Comparison of ENCODE assay signal across 8 mouse cellular contexts in genomic region chr7:43466099-43466694, GRCm38 (mm10). TPM values are rescaled to one million over a fixed set of nuclear protein-coding genes. Genes with fewer than 3 reads are reported as not detected.
A peak's percentile ranks its signal among the peaks of the same experiment; 100 is the strongest.
DNase-seq lines count a peak whose midpoint lies in the region; ATAC-seq and TF ChIP-seq lines count a peak whose summit lies in the region.

No protein-coding gene starts in this region.

- peak; percentile 94 for TF ChIP-seq CTCF in spleen, adult 2 months (IDR thresholded peaks at IDR 0.05; ENCODE audit: extremely low read depth, insufficient read depth, insufficient read length, insufficient replicate concordance)

- TF ChIP-seq POLR2A in limb, embryonic 14.5 days (IDR thresholded peaks at IDR 0.05; ENCODE audit: borderline replicate concordance, extremely low read depth, insufficient read depth, insufficient read length): no peak
- no peak for TF ChIP-seq POLR2A in spleen, adult 2 months (IDR thresholded peaks at IDR 0.05; ENCODE audit: low read depth, low read length)

- H3K4me1 ChIP-seq in embryonic facial prominence, embryonic 10.5 days: peaks cover 18% of the 10 kb centered on the region
- H3K4me1 ChIP-seq in limb, embryonic 14.5 days (ENCODE audit: control insufficient read depth, insufficient read depth, low read length): 0 out of 2 replicates have a peak, but pooled peaks cover 2% of the 10 kb centered on the region
- peaks cover 14% of the 10 kb centered on the region for H3K4me1 ChIP-seq in midbrain, embryonic 15.5 days
- peaks cover 7% of the 10 kb centered on the region for H3K4me1 ChIP-seq in spleen, adult 2 months (ENCODE audit: control insufficient read depth, insufficient read depth, insufficient read length)

- H3K9me3 ChIP-seq in embryonic facial prominence, embryonic 10.5 days: 0 out of 2 replicates have a peak, but pooled peaks cover 2% of the 10 kb centered on the region
- H3K9me3 ChIP-seq in limb, embryonic 14.5 days (ENCODE audit: control insufficient read depth, low read length): no peaks in the 10 kb centered on the region
- no peaks in the 10 kb centered on the region for H3K9me3 ChIP-seq in midbrain, embryonic 15.5 days

- H3K9ac ChIP-seq in limb, embryonic 14.5 days (ENCODE audit: low read depth, low read length, severe bottlenecking): peak overlapping the region; percentile 43
- peak overlapping the region; percentile 44 for H3K9ac ChIP-seq in midbrain, embryonic 15.5 days

- H3K36me3 ChIP-seq in embryonic facial prominence, embryonic 10.5 days (replicated peaks): no peaks in the 10 kb centered on the region
- H3K36me3 ChIP-seq in limb, embryonic 14.5 days (ENCODE audit: control insufficient read depth, insufficient read depth, low read length): no peaks in the 10 kb centered on the region
- no peaks in the 10 kb centered on the region for H3K36me3 ChIP-seq in midbrain, embryonic 15.5 days (replicated peaks)
- no peaks in the 10 kb centered on the region for H3K36me3 ChIP-seq in spleen, adult 2 months (ENCODE audit: control insufficient read depth, insufficient read depth, low read length)

- H3K4me2 ChIP-seq in limb, embryonic 14.5 days (replicated peaks; ENCODE audit: low read depth, low read length, severe bottlenecking): peak overlapping the region; percentile 81
- H3K4me2 ChIP-seq in midbrain, embryonic 15.5 days: peak overlapping the region; percentile 89

- ATAC-seq in limb, embryonic 14.5 days (ENCODE audit: low FRiP score, low read depth): peak; percentile 68
- peak; percentile 67 for ATAC-seq in midbrain, embryonic 15.5 days (replicated peaks)

- DNase-seq in 3134 (ENCODE audit: extremely low read depth, insufficient read length, low spot score): peak; percentile 69
- DNase-seq in adrenal gland, postnatal 10 days: peak; percentile 91
- peak; percentile 89 for DNase-seq in embryonic facial prominence, embryonic 10.5 days (ENCODE audit: low spot score)
- DNase-seq in heart, adult 11 months: peak; percentile 98
- DNase-seq in kidney, adult 11 months: peak; percentile 68
- DNase-seq in limb, embryonic 14.5 days (ENCODE audit: low spot score): peak; percentile 56
- DNase-seq in spleen, adult 2 months (ENCODE audit: low read depth in 1 of 2, low spot score in 2 of 2): peak; percentile 55 to 82

- under 1% methylated on average over 33 of the region's 33 CpGs for WGBS in embryonic facial prominence, embryonic 10.5 days
- WGBS in limb, embryonic 14.5 days: 1% methylated on average over 29 of the region's 33 CpGs
- 1% methylated on average over 33 of the region's 33 CpGs for WGBS in midbrain, embryonic 15.5 days
- under 1% methylated on average over 33 of the region's 33 CpGs for WGBS in spleen, adult 2 months

- 0 out of 2 replicates have a peak overlapping the region, but pooled peaks have one; percentile 10 for H3K27ac ChIP-seq in embryonic facial prominence, embryonic 10.5 days (replicated peaks)
- H3K27ac ChIP-seq in limb, embryonic 14.5 days (replicated peaks; ENCODE audit: low read depth, low read length): no peak overlapping the region
- peak overlapping the region; percentile 60 for H3K27ac ChIP-seq in midbrain, embryonic 15.5 days
- H3K27ac ChIP-seq in spleen, adult 2 months (ENCODE audit: insufficient read depth, low read length): peak overlapping the region; percentile 28

- peak overlapping the region; percentile 63 for H3K4me3 ChIP-seq in embryonic facial prominence, embryonic 10.5 days
- peak overlapping the region; percentile 43 for H3K4me3 ChIP-seq in limb, embryonic 14.5 days (replicated peaks; ENCODE audit: low read length)
- H3K4me3 ChIP-seq in midbrain, embryonic 15.5 days: peak overlapping the region; percentile 47
- H3K4me3 ChIP-seq in spleen, adult 2 months (ENCODE audit: extremely low read depth, insufficient read depth, insufficient read length): peak overlapping the region; percentile 72

- peaks cover 55% of the 10 kb centered on the region for H3K27me3 ChIP-seq in embryonic facial prominence, embryonic 10.5 days (replicated peaks; ENCODE audit: low read depth, poor library complexity, severe bottlenecking)
- H3K27me3 ChIP-seq in limb, embryonic 14.5 days (ENCODE audit: control insufficient read depth, insufficient read depth, low read length): peaks cover 12% of the 10 kb centered on the region
- H3K27me3 ChIP-seq in midbrain, embryonic 15.5 days (replicated peaks): peaks cover 5% of the 10 kb centered on the region
- H3K27me3 ChIP-seq in spleen, adult 2 months (ENCODE audit: control insufficient read depth, insufficient read depth, low read length): no peaks in the 10 kb centered on the region

RNA-seq across cellular contexts. Expression of gene Vsig10l, which starts 3.2 kb away (rescaled TPM):
- total RNA-seq in adrenal gland, postnatal 10 days (2021): 1 to 10 TPM; 4.7 to 5.4 TPM
- polyA plus RNA-seq in embryonic facial prominence, embryonic 10.5 days (2016; fragmentation: Nextera tagmentation; extraction: Ambion mirVana): 1.2 and 2.3 TPM in 2 replicates
- 6.6 and 8.4 TPM in 2 replicates for polyA plus RNA-seq in limb, embryonic 14.5 days (2012; rRNA removed)
- 4.0 and 5.0 TPM in 2 replicates for polyA plus RNA-seq in limb, embryonic 14.5 days (2014; fragmentation: Nextera tagmentation; extraction: Ambion mirVana)
- polyA plus RNA-seq in midbrain, embryonic 15.5 days (2015; fragmentation: Nextera tagmentation; extraction: Ambion mirVana): 15.6 and 16.0 TPM in 2 replicates
- polyA plus RNA-seq in spleen, adult 2 months (2012; rRNA removed): 3.8 and 4.8 TPM in 2 replicates

RNA-seq across cellular contexts. Expression of gene Gm45233, which starts 22.3 kb away (rescaled TPM):
- 1 to 10 TPM in 1 of 2 experiments, under 1 TPM in 1; 0.69 to 1.1 TPM for total RNA-seq in adrenal gland, postnatal 10 days (2021)
- polyA plus RNA-seq in embryonic facial prominence, embryonic 10.5 days (2016; fragmentation: Nextera tagmentation; extraction: Ambion mirVana): 0.24 and 0.67 TPM in 2 replicates
- 1.0 and 3.2 TPM in 2 replicates for polyA plus RNA-seq in limb, embryonic 14.5 days (2012; rRNA removed)
- 0.26 and 0.63 TPM in 2 replicates for polyA plus RNA-seq in limb, embryonic 14.5 days (2014; fragmentation: Nextera tagmentation; extraction: Ambion mirVana)
- not detected in 2 replicates for polyA plus RNA-seq in midbrain, embryonic 15.5 days (2015; fragmentation: Nextera tagmentation; extraction: Ambion mirVana)
- polyA plus RNA-seq in spleen, adult 2 months (2012; rRNA removed): not detected in 2 replicates

RNA-seq across cellular contexts. Expression of gene Etfb, which starts 22.3 kb away (rescaled TPM):
- 1,000 to 10,000 TPM; 1,536 to 1,703 TPM for total RNA-seq in adrenal gland, postnatal 10 days (2021)
- 231 and 252 TPM in 2 replicates for polyA plus RNA-seq in embryonic facial prominence, embryonic 10.5 days (2016; fragmentation: Nextera tagmentation; extraction: Ambion mirVana)
- 93.3 and 153 TPM in 2 replicates for polyA plus RNA-seq in limb, embryonic 14.5 days (2012; rRNA removed)
- polyA plus RNA-seq in limb, embryonic 14.5 days (2014; fragmentation: Nextera tagmentation; extraction: Ambion mirVana): 280 and 301 TPM in 2 replicates
- 117 and 130 TPM in 2 replicates for polyA plus RNA-seq in midbrain, embryonic 15.5 days (2015; fragmentation: Nextera tagmentation; extraction: Ambion mirVana)
- 37.8 and 39.1 TPM in 2 replicates for polyA plus RNA-seq in spleen, adult 2 months (2012; rRNA removed)

RNA-seq across cellular contexts. Expression of gene Iglon5, which starts 23.7 kb away (rescaled TPM):
- 1 to 10 TPM; 1.3 to 2.4 TPM for total RNA-seq in adrenal gland, postnatal 10 days (2021)
- polyA plus RNA-seq in embryonic facial prominence, embryonic 10.5 days (2016; fragmentation: Nextera tagmentation; extraction: Ambion mirVana): 0.70 and 0.71 TPM in 2 replicates
- polyA plus RNA-seq in limb, embryonic 14.5 days (2012; rRNA removed): 25.1 and 34.7 TPM in 2 replicates
- 1.1 and 1.2 TPM in 2 replicates for polyA plus RNA-seq in limb, embryonic 14.5 days (2014; fragmentation: Nextera tagmentation; extraction: Ambion mirVana)
- 9.7 and 10.0 TPM in 2 replicates for polyA plus RNA-seq in midbrain, embryonic 15.5 days (2015; fragmentation: Nextera tagmentation; extraction: Ambion mirVana)
- polyA plus RNA-seq in spleen, adult 2 months (2012; rRNA removed): 0.23 and 0.25 TPM in 2 replicates

RNA-seq across cellular contexts. Expression of gene Cldnd2, which starts 25.6 kb away (rescaled TPM):
- not detected for total RNA-seq in adrenal gland, postnatal 10 days (2021)
- not detected in 2 replicates for polyA plus RNA-seq in embryonic facial prominence, embryonic 10.5 days (2016; fragmentation: Nextera tagmentation; extraction: Ambion mirVana)
- polyA plus RNA-seq in limb, embryonic 14.5 days (2012; rRNA removed): not detected in 2 replicates
- not detected in 2 replicates for polyA plus RNA-seq in limb, embryonic 14.5 days (2014; fragmentation: Nextera tagmentation; extraction: Ambion mirVana)
- polyA plus RNA-seq in midbrain, embryonic 15.5 days (2015; fragmentation: Nextera tagmentation; extraction: Ambion mirVana): not detected in 2 replicates
- 0.26 TPM in 1 of 2 replicates, not detected in the other for polyA plus RNA-seq in spleen, adult 2 months (2012; rRNA removed)
